Mouse (Mus musculus): ENCODE data around the gene Alox5ap.

Alox5ap gene

GRCm38 (mm10) chr5:149264405-149264804, at the start of gene Alox5ap:
Gene Alox5ap, plus strand, starts transcription at chr5:149264767.
- no peak for DNase-seq (ENCODE audit: low spot score)

- DNase-seq (ENCODE audit: low spot score) = no peak
Measured at GRCm38 (mm10) chr5:149215540-149215939, 49.0 kb upstream of the Alox5ap start.

GRCm38 (mm10) chr5:149217524-149218357, 46.8 kb upstream of the Alox5ap start:
- DNase-seq (ENCODE audit: low spot score) = no peak

GRCm38 (mm10) chr5:149219493-149219892, 45.1 kb upstream of the Alox5ap start:
- DNase-seq (ENCODE audit: low spot score) = no peak

GRCm38 (mm10) chr5:149221355-149221754, 43.2 kb upstream of the Alox5ap start:
- DNase-seq (ENCODE audit: low spot score) = no peak

- no peak for DNase-seq (ENCODE audit: low spot score)
Measured at GRCm38 (mm10) chr5:149224666-149225065, 39.9 kb upstream of the Alox5ap start.

GRCm38 (mm10) chr5:149228700-149229618, 35.6 kb upstream of the Alox5ap start:
- peak; percentile 98 for DNase-seq (ENCODE audit: low spot score)

GRCm38 (mm10) chr5:149229619-149230339, 34.8 kb upstream of the Alox5ap start:
- DNase-seq (ENCODE audit: low spot score) = no peak

- DNase-seq (ENCODE audit: low spot score) = no peak
Measured at GRCm38 (mm10) chr5:149235002-149235401, 29.6 kb upstream of the Alox5ap start.

GRCm38 (mm10) chr5:149237221-149237950, 27.2 kb upstream of the Alox5ap start:
- no peak for DNase-seq (ENCODE audit: low spot score)

GRCm38 (mm10) chr5:149242467-149242866, 22.1 kb upstream of the Alox5ap start:
- DNase-seq (ENCODE audit: low spot score) = no peak

GRCm38 (mm10) chr5:149243053-149243452, 21.5 kb upstream of the Alox5ap start:
- DNase-seq (ENCODE audit: low spot score) = no peak

- no peak for DNase-seq (ENCODE audit: low spot score)
Measured at GRCm38 (mm10) chr5:149245391-149245964, 19.1 kb upstream of the Alox5ap start.

GRCm38 (mm10) chr5:149245965-149246470, 18.5 kb upstream of the Alox5ap start:
- peak; percentile 31 for DNase-seq (ENCODE audit: low spot score)

- no peak for DNase-seq (ENCODE audit: low spot score)
Measured at GRCm38 (mm10) chr5:149247047-149247904, 17.3 kb upstream of the Alox5ap start.

- DNase-seq (ENCODE audit: low spot score) = no peak
Measured at GRCm38 (mm10) chr5:149252303-149252702, 12.3 kb upstream of the Alox5ap start.

GRCm38 (mm10) chr5:149253491-149253890, 11.1 kb upstream of the Alox5ap start:
- DNase-seq (ENCODE audit: low spot score) = no peak

GRCm38 (mm10) chr5:149255522-149255921, 9.0 kb upstream of the Alox5ap start:
- DNase-seq (ENCODE audit: low spot score) = no peak

- DNase-seq (ENCODE audit: low spot score) = no peak
Measured at GRCm38 (mm10) chr5:149257518-149258281, 6.9 kb upstream of the Alox5ap start.
